Mouse (Mus musculus) olfactory bulb, adult 2 months (tissue): ENCODE measurements around the gene Smoc2.

Source experiments
- CTCF ChIP-seq: fragments of 200-500 bp; IDR thresholded peaks from 2 replicates; pipeline ENCODE4 v1.5.1; 2012; ENCODE audit warnings: low read depth, mild to moderate bottlenecking, low read length, moderate library complexity; ENCODE audit not compliant: insufficient read depth
- POLR2A ChIP-seq: fragments of 200-500 bp; IDR thresholded peaks from 2 replicates; pipeline ENCODE4 v1.6.1; 2012; ENCODE audit warnings: mild to moderate bottlenecking, low read depth, low read length, moderate library complexity; ENCODE audit not compliant: insufficient read depth

DNA sequence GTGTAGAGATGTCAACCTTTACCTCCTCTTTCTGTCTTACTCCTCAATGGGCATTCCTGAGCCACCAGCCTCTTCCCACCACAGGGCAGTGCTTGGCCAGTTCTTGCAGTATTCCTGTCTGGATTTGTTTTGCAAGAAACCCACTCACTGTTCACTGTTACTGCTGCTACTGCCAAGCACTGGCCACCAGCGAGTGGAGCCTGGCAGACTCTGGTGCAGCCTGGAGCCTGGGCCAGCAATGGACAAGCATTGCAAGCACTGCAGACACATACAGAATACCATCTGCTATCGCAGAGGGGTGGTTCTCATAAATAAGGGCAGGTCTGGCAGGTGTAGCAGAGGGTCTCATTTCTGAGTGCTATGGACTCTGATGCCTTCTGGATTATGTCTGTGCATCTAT lies 61.4 kb downstream of the Smoc2 start:
- TF ChIP-seq CTCF: no peak
- no peak for TF ChIP-seq POLR2A
